Mouse (Mus musculus): ENCODE data around the gene AI661453.
"Not testable (repeated sequence)": the region's sequence is repeated elsewhere in the genome, so short reads cannot be mapped to it uniquely, and the experiment has no call there.

The AI661453 gene

GRCm38 (mm10) chr17:47485791-47486190 is 49.4 kb downstream of the AI661453 start:
- H3K36me3 ChIP-seq (ENCODE audit: insufficient read depth, low read length): peaks cover 37% of the 10 kb centered on the region
- no peaks in the 10 kb centered on the region for H3K9me3 ChIP-seq (ENCODE audit: low read length)
- no peaks in the 10 kb centered on the region for H3K27me3 ChIP-seq (ENCODE audit: insufficient read depth, low read length)
- H3K4me1 ChIP-seq (replicated peaks; ENCODE audit: low read depth, low read length): peaks cover 80% of the 10 kb centered on the region
- no peak overlapping the region for H3K4me3 ChIP-seq (replicated peaks; ENCODE audit: low read length)
- TF ChIP-seq POU5F1 (IDR thresholded peaks at IDR 0.05; ENCODE audit: borderline replicate concordance, low read length) (no peak), CTCF (conservative IDR thresholded peaks at IDR 0.05; ENCODE audit: low read length) (no peak), NANOG (IDR thresholded peaks at IDR 0.05; ENCODE audit: borderline replicate concordance, low read length) (no peak)

GRCm38 (mm10) chr17:47490791-47491190 is 54.4 kb downstream of the AI661453 start:
- Histone ChIP-seq H3K4me3 (replicated peaks; ENCODE audit: low read length) (no peak overlapping the region), H3K27me3 (ENCODE audit: insufficient read depth, low read length) (no peaks in the 10 kb centered on the region), H3K36me3 (ENCODE audit: insufficient read depth, low read length) (peaks cover 87% of the 10 kb centered on the region), H3K9me3 (ENCODE audit: low read length) (no peaks in the 10 kb centered on the region), H3K4me1 (replicated peaks; ENCODE audit: low read depth, low read length) (peaks cover 97% of the 10 kb centered on the region)
- TF ChIP-seq POU5F1 (IDR thresholded peaks at IDR 0.05; ENCODE audit: borderline replicate concordance, low read length): no peak
- no peak for TF ChIP-seq CTCF (conservative IDR thresholded peaks at IDR 0.05; ENCODE audit: low read length)
- TF ChIP-seq NANOG (IDR thresholded peaks at IDR 0.05; ENCODE audit: borderline replicate concordance, low read length): no peak

GRCm38 (mm10) chr17:47492731-47493130 is 56.3 kb downstream of the AI661453 start:
- Histone ChIP-seq H3K4me1 (replicated peaks; ENCODE audit: low read depth, low read length) (peaks cover 89% of the 10 kb centered on the region), H3K4me3 (replicated peaks; ENCODE audit: low read length) (peak overlapping the region; percentile 43; the same call in 1 of the 2 replicates), H3K36me3 (ENCODE audit: insufficient read depth, low read length) (peaks cover 98% of the 10 kb centered on the region), H3K9me3 (ENCODE audit: low read length) (no peaks in the 10 kb centered on the region), H3K27me3 (ENCODE audit: insufficient read depth, low read length) (no peaks in the 10 kb centered on the region)
- no peak for TF ChIP-seq CTCF (conservative IDR thresholded peaks at IDR 0.05; ENCODE audit: low read length)
- no peak for TF ChIP-seq POU5F1 (IDR thresholded peaks at IDR 0.05; ENCODE audit: borderline replicate concordance, low read length)
- no peak for TF ChIP-seq NANOG (IDR thresholded peaks at IDR 0.05; ENCODE audit: borderline replicate concordance, low read length)

GRCm38 (mm10) chr17:47493653-47494052 is 57.2 kb downstream of the AI661453 start:
- no peaks in the 10 kb centered on the region for H3K27me3 ChIP-seq (ENCODE audit: insufficient read depth, low read length)
- peak overlapping the region; percentile 43; the same call in 1 of the 2 replicates for H3K4me3 ChIP-seq (replicated peaks; ENCODE audit: low read length)
- TF ChIP-seq NANOG (IDR thresholded peaks at IDR 0.05; ENCODE audit: borderline replicate concordance, low read length) (no peak), POU5F1 (IDR thresholded peaks at IDR 0.05; ENCODE audit: borderline replicate concordance, low read length) (no peak), CTCF (conservative IDR thresholded peaks at IDR 0.05; ENCODE audit: low read length) (no peak)
- H3K9me3 ChIP-seq (ENCODE audit: low read length): no peaks in the 10 kb centered on the region
- peaks cover 87% of the 10 kb centered on the region for H3K4me1 ChIP-seq (replicated peaks; ENCODE audit: low read depth, low read length)
- peaks cover 97% of the 10 kb centered on the region for H3K36me3 ChIP-seq (ENCODE audit: insufficient read depth, low read length)

GRCm38 (mm10) chr17:47494132-47494531 is 57.7 kb downstream of the AI661453 start:
- H3K4me1 ChIP-seq (replicated peaks; ENCODE audit: low read depth, low read length): peaks cover 83% of the 10 kb centered on the region
- no peaks in the 10 kb centered on the region for H3K9me3 ChIP-seq (ENCODE audit: low read length)
- peaks cover 97% of the 10 kb centered on the region for H3K36me3 ChIP-seq (ENCODE audit: insufficient read depth, low read length)
- no peaks in the 10 kb centered on the region for H3K27me3 ChIP-seq (ENCODE audit: insufficient read depth, low read length)
- 0 out of 2 replicates have a peak overlapping the region, but pooled peaks have one; percentile 43 for H3K4me3 ChIP-seq (replicated peaks; ENCODE audit: low read length)
- TF ChIP-seq NANOG (IDR thresholded peaks at IDR 0.05; ENCODE audit: borderline replicate concordance, low read length): no peak
- no peak for TF ChIP-seq CTCF (conservative IDR thresholded peaks at IDR 0.05; ENCODE audit: low read length)
- TF ChIP-seq POU5F1 (IDR thresholded peaks at IDR 0.05; ENCODE audit: borderline replicate concordance, low read length): no peak

GRCm38 (mm10) chr17:47501531-47501930 is 65.1 kb downstream of the AI661453 start:
- no peaks in the 10 kb centered on the region for H3K27me3 ChIP-seq (ENCODE audit: insufficient read depth, low read length)
- peaks cover 43% of the 10 kb centered on the region for H3K36me3 ChIP-seq (ENCODE audit: insufficient read depth, low read length)
- H3K9me3 ChIP-seq (ENCODE audit: low read length): no peaks in the 10 kb centered on the region
- peaks cover 72% of the 10 kb centered on the region for H3K4me1 ChIP-seq (replicated peaks; ENCODE audit: low read depth, low read length)
- H3K4me3 ChIP-seq (replicated peaks; ENCODE audit: low read length): peak overlapping the region; percentile 89
- TF ChIP-seq NANOG (IDR thresholded peaks at IDR 0.05; ENCODE audit: borderline replicate concordance, low read length) (no peak), CTCF (conservative IDR thresholded peaks at IDR 0.05; ENCODE audit: low read length) (no peak), POU5F1 (IDR thresholded peaks at IDR 0.05; ENCODE audit: borderline replicate concordance, low read length) (no peak)

GRCm38 (mm10) chr17:47501946-47502706 is 65.7 kb downstream of the AI661453 start, which contains the start of gene Taf8:
TSS of gene Taf8 (minus strand) at chr17:47502292.
- no peaks in the 10 kb centered on the region for H3K27me3 ChIP-seq (ENCODE audit: insufficient read depth, low read length)
- TF ChIP-seq NANOG (IDR thresholded peaks at IDR 0.05; ENCODE audit: borderline replicate concordance, low read length) (no peak), CTCF (conservative IDR thresholded peaks at IDR 0.05; ENCODE audit: low read length) (no peak), POU5F1 (IDR thresholded peaks at IDR 0.05; ENCODE audit: borderline replicate concordance, low read length) (no peak)
- H3K36me3 ChIP-seq (ENCODE audit: insufficient read depth, low read length): peaks cover 38% of the 10 kb centered on the region
- no peaks in the 10 kb centered on the region for H3K9me3 ChIP-seq (ENCODE audit: low read length)
- peak within 1 kb of the TSS; percentile 89 for H3K4me3 ChIP-seq (replicated peaks; ENCODE audit: low read length)
- H3K4me1 ChIP-seq (replicated peaks; ENCODE audit: low read depth, low read length): peaks cover 74% of the 10 kb centered on the region

- Histone ChIP-seq H3K4me1 (replicated peaks; ENCODE audit: low read depth, low read length) (peaks cover 77% of the 10 kb centered on the region), H3K4me3 (replicated peaks; ENCODE audit: low read length) (peak overlapping the region; percentile 89), H3K36me3 (ENCODE audit: insufficient read depth, low read length) (peaks cover 34% of the 10 kb centered on the region)
- H3K27me3 ChIP-seq (ENCODE audit: insufficient read depth, low read length); H3K9me3 ChIP-seq (ENCODE audit: low read length): not testable (repeated sequence)
Observed at GRCm38 (mm10) chr17:47502707-47503045, 66.3 kb downstream of the AI661453 start.

- Histone ChIP-seq H3K9me3 (ENCODE audit: low read length) (no peaks in the 10 kb centered on the region), H3K4me1 (replicated peaks; ENCODE audit: low read depth, low read length) (peaks cover 79% of the 10 kb centered on the region), H3K36me3 (ENCODE audit: insufficient read depth, low read length) (peaks cover 25% of the 10 kb centered on the region), H3K27me3 (ENCODE audit: insufficient read depth, low read length) (no peaks in the 10 kb centered on the region), H3K4me3 (replicated peaks; ENCODE audit: low read length) (peak overlapping the region; percentile 77; the same call in 1 of the 2 replicates)
- TF ChIP-seq NANOG (IDR thresholded peaks at IDR 0.05; ENCODE audit: borderline replicate concordance, low read length) (peak; percentile 53; the same call in 1 of the 2 replicates), POU5F1 (IDR thresholded peaks at IDR 0.05; ENCODE audit: borderline replicate concordance, low read length) (peak; percentile 68; the same call in 1 of the 2 replicates), CTCF (conservative IDR thresholded peaks at IDR 0.05; ENCODE audit: low read length) (no peak)
Observed at GRCm38 (mm10) chr17:47503689-47504088, 67.3 kb downstream of the AI661453 start.
